10 mouse cellular contexts compared by ENCODE assay signal in the genomic region with DNA sequence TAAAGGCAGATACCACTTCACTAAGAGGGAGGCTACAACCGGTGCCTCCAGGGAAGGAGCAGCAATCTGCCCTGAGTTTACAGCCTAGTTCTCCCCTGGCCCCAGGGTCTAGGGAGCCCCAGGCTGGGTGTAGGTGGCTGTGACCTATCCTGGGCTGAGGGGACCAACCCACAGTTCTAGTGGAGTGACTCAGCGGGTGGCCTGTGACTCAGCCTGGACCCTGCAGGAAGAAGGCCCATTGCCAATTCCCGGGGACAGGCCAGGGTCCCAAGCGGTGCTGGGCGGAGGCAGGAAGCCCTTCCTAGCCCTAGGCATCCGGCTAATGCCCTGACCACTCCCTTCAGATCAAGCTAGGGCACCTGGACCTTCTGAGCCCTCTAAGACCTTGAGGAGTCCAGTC. TPM values are rescaled to one million over a fixed set of nuclear protein-coding genes. Genes with fewer than 3 reads are reported as not detected.
DNase-seq lines count a peak whose midpoint lies in the region; ATAC-seq and TF ChIP-seq lines count a peak whose summit lies in the region.
"Had no signal": no experiment of that assay in that cellular context is flagged by ENCODE, and none has a peak within 500 bp of the region (broad histone marks: within the 10 kb centered on the region; RNA-seq: fewer than 3 reads in every experiment).

No protein-coding gene starts in this region.

- no peak for DNase-seq in forebrain, embryonic 10.5 days (ENCODE audit: extremely low spot score, low spot score)
- DNase-seq in forebrain, postnatal 0 days: no peak
- DNase-seq in kidney, adult 8-10 months: peak; percentile 64 to 71
- DNase-seq in lung, postnatal 0 days (ENCODE audit: low spot score): peak; percentile 88
- no peak for DNase-seq in layer of hippocampus, adult 11-12 months (ENCODE audit: low spot score)
- DNase-seq in layer of hippocampus, adult 9-11 months: no peak

- H3K9ac ChIP-seq in forebrain, postnatal 0 days: no peak overlapping the region
- H3K9ac ChIP-seq in lung, postnatal 0 days (replicated peaks; ENCODE audit: low read depth): no peak overlapping the region
- H3K9ac ChIP-seq: embryonic facial prominence, embryonic 15.5 days; neural tube, embryonic 12.5 days had no signal

- no peak overlapping the region for H3K4me3 ChIP-seq in forebrain, embryonic 10.5 days
- no peak overlapping the region for H3K4me3 ChIP-seq in forebrain, postnatal 0 days (ENCODE audit: low read depth, low read length)
- no peak overlapping the region for H3K4me3 ChIP-seq in embryonic fibroblast, embryonic 13.5 days (ENCODE audit: insufficient read depth, low read length)
- H3K4me3 ChIP-seq in lung, postnatal 0 days (ENCODE audit: low read depth, low read length): no peak overlapping the region
- H3K4me3 ChIP-seq: embryonic facial prominence, embryonic 15.5 days; neural tube, embryonic 12.5 days had no signal

- TF ChIP-seq EP300 in lung, postnatal 0 days (IDR thresholded peaks at IDR 0.05): peak; percentile 54; the same call in 1 of the 2 replicates

- H3K4me1 ChIP-seq in forebrain, embryonic 10.5 days: peaks cover 52% of the 10 kb centered on the region
- H3K4me1 ChIP-seq in forebrain, postnatal 0 days (ENCODE audit: insufficient read depth): no peaks in the 10 kb centered on the region; the same call in 1 of the 2 replicates
- H3K4me1 ChIP-seq in embryonic fibroblast, embryonic 13.5 days (ENCODE audit: control insufficient read depth, insufficient read depth, low read length): peaks cover 14% of the 10 kb centered on the region; the same call in 1 of the 2 replicates
- peaks cover 64% of the 10 kb centered on the region for H3K4me1 ChIP-seq in lung, postnatal 0 days (ENCODE audit: insufficient read depth, low read depth, low read length)
- H3K4me1 ChIP-seq: neural tube, embryonic 12.5 days had no signal

- peaks cover 13% of the 10 kb centered on the region; the same call in 1 of the 2 replicates for H3K36me3 ChIP-seq in forebrain, embryonic 10.5 days (replicated peaks)
- H3K36me3 ChIP-seq in forebrain, postnatal 0 days (ENCODE audit: insufficient read depth): no peaks in the 10 kb centered on the region
- H3K36me3 ChIP-seq in lung, postnatal 0 days (ENCODE audit: insufficient read depth, low read length): peaks cover 9% of the 10 kb centered on the region; the same call in 1 of the 2 replicates
- H3K36me3 ChIP-seq: embryonic facial prominence, embryonic 15.5 days; neural tube, embryonic 12.5 days had no signal

- peak overlapping the region; percentile 49 for H3K27ac ChIP-seq in forebrain, embryonic 10.5 days
- no peak overlapping the region for H3K27ac ChIP-seq in forebrain, postnatal 0 days (ENCODE audit: low read depth, low read length)
- peak overlapping the region; percentile 60 for H3K27ac ChIP-seq in embryonic fibroblast, embryonic 13.5 days (ENCODE audit: insufficient read depth, low read length)
- peak overlapping the region; percentile 94 for H3K27ac ChIP-seq in lung, postnatal 0 days (ENCODE audit: low read length)
- H3K27ac ChIP-seq: embryonic facial prominence, embryonic 15.5 days; neural tube, embryonic 12.5 days had no signal

- no peak for TF ChIP-seq POLR2A in embryonic fibroblast, embryonic 13.5 days (IDR thresholded peaks at IDR 0.05; ENCODE audit: low read depth, low read length)

- H3K27me3 ChIP-seq in forebrain, embryonic 10.5 days (ENCODE audit: poor library complexity, severe bottlenecking): no peaks in the 10 kb centered on the region
- no peaks in the 10 kb centered on the region for H3K27me3 ChIP-seq in forebrain, postnatal 0 days (ENCODE audit: insufficient read depth, low read length)
- no peaks in the 10 kb centered on the region for H3K27me3 ChIP-seq in lung, postnatal 0 days (replicated peaks; ENCODE audit: insufficient read depth, low read length)
- H3K27me3 ChIP-seq: embryonic facial prominence, embryonic 15.5 days; neural tube, embryonic 12.5 days had no signal

- H3K9me3 ChIP-seq in forebrain, embryonic 10.5 days: no peaks in the 10 kb centered on the region
- 0 out of 2 replicates have a peak, but pooled peaks cover 3% of the 10 kb centered on the region for H3K9me3 ChIP-seq in forebrain, postnatal 0 days (ENCODE audit: low read length)
- H3K9me3 ChIP-seq in lung, postnatal 0 days (ENCODE audit: low read length): no peaks in the 10 kb centered on the region
- H3K9me3 ChIP-seq: embryonic facial prominence, embryonic 15.5 days; neural tube, embryonic 12.5 days had no signal

- no peak for ATAC-seq in forebrain, postnatal 0 days
- ATAC-seq in lung, postnatal 0 days: peak; percentile 66
- no peak for ATAC-seq in monocyte, adult 5-6 weeks (replicated peaks; ENCODE audit: insufficient number of reproducible peaks, low FRiP score, low TSS enrichment, poor library complexity, severe bottlenecking)

- WGBS in forebrain, embryonic 10.5 days: 82% methylated on average over 6 of the region's 6 CpGs
- 84% methylated on average over 6 of the region's 6 CpGs for WGBS in forebrain, postnatal 0 days
- 18% methylated on average over 6 of the region's 6 CpGs for WGBS in lung, postnatal 0 days

- no peak overlapping the region for H3K4me2 ChIP-seq in forebrain, postnatal 0 days (ENCODE audit: low read depth)
- peak overlapping the region; percentile 6; the same call in 1 of the 2 replicates for H3K4me2 ChIP-seq in lung, postnatal 0 days (replicated peaks; ENCODE audit: low read depth, low read length)
- H3K4me2 ChIP-seq: embryonic facial prominence, embryonic 15.5 days; neural tube, embryonic 12.5 days had no signal

- no peak for TF ChIP-seq CTCF in forebrain, postnatal 0 days (IDR thresholded peaks at IDR 0.05; ENCODE audit: low read depth)
- no peak for TF ChIP-seq CTCF in embryonic fibroblast, embryonic 13.5 days (IDR thresholded peaks at IDR 0.05; ENCODE audit: borderline replicate concordance, insufficient read depth, low read length)
- TF ChIP-seq CTCF in lung, postnatal 0 days (IDR thresholded peaks at IDR 0.05): no peak

RNA-seq across cellular contexts. Expression of a gene that starts 9.7 kb away (rescaled TPM):
- polyA plus RNA-seq in forebrain, embryonic 10.5 days (2016; fragmentation: Nextera tagmentation; extraction: Ambion mirVana): 10.7 and 11.2 TPM in 2 replicates
- 3.5 and 8.9 TPM in 2 replicates for total RNA-seq in forebrain, postnatal 0 days (2014; rRNA removed)
- polyA plus RNA-seq in forebrain, postnatal 0 days (2015; fragmentation: Nextera tagmentation; extraction: Ambion mirVana): 1.4 and 1.7 TPM in 2 replicates
- polyA plus RNA-seq in embryonic fibroblast, embryonic 13.5 days (2011; ENCODE audit: insufficient read length, low read depth, missing spikeins): 31.0 and 51.1 TPM in 2 replicates
- 83.7 and 85.3 TPM in 2 replicates for polyA plus RNA-seq in lung, postnatal 0 days (2015; fragmentation: Nextera tagmentation; extraction: Ambion mirVana)
- 0.29 to 7.1 TPM (median 0.29 TPM) in 3 replicates for total RNA-seq in monocyte, adult 5-6 weeks (2017)

RNA-seq across cellular contexts. Expression of a gene that starts 41.2 kb away (rescaled TPM):
- 560 and 577 TPM in 2 replicates for polyA plus RNA-seq in forebrain, embryonic 10.5 days (2016; fragmentation: Nextera tagmentation; extraction: Ambion mirVana)
- total RNA-seq in forebrain, postnatal 0 days (2014; rRNA removed): 848 and 1,386 TPM in 2 replicates
- 439 and 570 TPM in 2 replicates for polyA plus RNA-seq in forebrain, postnatal 0 days (2015; fragmentation: Nextera tagmentation; extraction: Ambion mirVana)
- polyA plus RNA-seq in embryonic fibroblast, embryonic 13.5 days (2011; ENCODE audit: insufficient read length, low read depth, missing spikeins): 1,138 and 1,342 TPM in 2 replicates
- 418 and 453 TPM in 2 replicates for polyA plus RNA-seq in lung, postnatal 0 days (2015; fragmentation: Nextera tagmentation; extraction: Ambion mirVana)
- 1,771 to 2,174 TPM (median 1,777 TPM) in 3 replicates for total RNA-seq in monocyte, adult 5-6 weeks (2017)

RNA-seq across cellular contexts. Expression of a gene that starts 44.7 kb away (rescaled TPM):
- 271 and 281 TPM in 2 replicates for polyA plus RNA-seq in forebrain, embryonic 10.5 days (2016; fragmentation: Nextera tagmentation; extraction: Ambion mirVana)
- total RNA-seq in forebrain, postnatal 0 days (2014; rRNA removed): 133 and 168 TPM in 2 replicates
- 219 and 222 TPM in 2 replicates for polyA plus RNA-seq in forebrain, postnatal 0 days (2015; fragmentation: Nextera tagmentation; extraction: Ambion mirVana)
- 44.5 and 53.3 TPM in 2 replicates for polyA plus RNA-seq in embryonic fibroblast, embryonic 13.5 days (2011; ENCODE audit: insufficient read length, low read depth, missing spikeins)
- 119 and 136 TPM in 2 replicates for polyA plus RNA-seq in lung, postnatal 0 days (2015; fragmentation: Nextera tagmentation; extraction: Ambion mirVana)
- total RNA-seq in monocyte, adult 5-6 weeks (2017): 50.1 to 102 TPM (median 65.6 TPM) in 3 replicates

RNA-seq across cellular contexts. Expression of a gene that starts 57.3 kb away (rescaled TPM):
- 9.2 and 12.0 TPM in 2 replicates for polyA plus RNA-seq in forebrain, embryonic 10.5 days (2016; fragmentation: Nextera tagmentation; extraction: Ambion mirVana)
- 46.6 and 58.8 TPM in 2 replicates for total RNA-seq in forebrain, postnatal 0 days (2014; rRNA removed)
- polyA plus RNA-seq in forebrain, postnatal 0 days (2015; fragmentation: Nextera tagmentation; extraction: Ambion mirVana): 21.1 and 28.4 TPM in 2 replicates
- polyA plus RNA-seq in embryonic fibroblast, embryonic 13.5 days (2011; ENCODE audit: insufficient read length, low read depth, missing spikeins): 12.5 and 13.4 TPM in 2 replicates
- polyA plus RNA-seq in lung, postnatal 0 days (2015; fragmentation: Nextera tagmentation; extraction: Ambion mirVana): 15.5 and 16.1 TPM in 2 replicates
- total RNA-seq in monocyte, adult 5-6 weeks (2017): 16.9 to 23.7 TPM (median 20.6 TPM) in 3 replicates

Comparison
In these comparisons a context has a peak if more than half of its experiments do, and no peak if none do; other contexts are left out.
1. DNase-seq: peak in kidney, adult 8-10 months (2 of 2) and lung, postnatal 0 days (single experiment); none in forebrain, embryonic 10.5 days (single experiment), forebrain, postnatal 0 days (single experiment), layer of hippocampus, adult 11-12 months (single experiment) and layer of hippocampus, adult 9-11 months (single experiment).